Mouse (Mus musculus) hindbrain, embryonic 10.5 days (tissue): ENCODE measurements around the gene Clic4. TPM values are rescaled to one million over a fixed set of nuclear protein-coding genes. Genes with fewer than 3 reads are reported as not detected.
"Not testable (repeated sequence)": the region's sequence is repeated elsewhere in the genome, so short reads cannot be mapped to it uniquely, and the experiment has no call there.

Experiments
- DNase-seq: peaks from one replicate; pipeline ENCODE4 v3.0.0-alpha.2; 2017; ENCODE audit warnings: low spot score
- H3K27ac ChIP-seq: fragments of 300-500 bp; sonication (generic); 2 replicates; pipeline ENCODE4 v1.5.1; 2016; ENCODE audit warnings: mild to moderate bottlenecking, moderate library complexity
- H3K27me3 ChIP-seq: fragments of 300-500 bp; sonication (generic); 2 replicates; pipeline ENCODE4 v1.6.1; 2016; ENCODE audit warnings: mild to moderate bottlenecking; ENCODE audit not compliant: poor library complexity, insufficient read depth, severe bottlenecking
- H3K36me3 ChIP-seq: fragments of 300-500 bp; sonication (generic); 2 replicates; pipeline ENCODE4 v1.6.1; 2016; ENCODE audit warnings: mild to moderate bottlenecking, moderate library complexity
- H3K4me1 ChIP-seq: fragments of 300-500 bp; sonication (generic); replicated peaks from 2 replicates; pipeline ENCODE4 v1.6.1; 2016; ENCODE audit warnings: mild to moderate bottlenecking
- H3K4me3 ChIP-seq: fragments of 300-500 bp; sonication (generic); 2 replicates; pipeline ENCODE4 v1.5.1; 2016; ENCODE audit warnings: mild to moderate bottlenecking, moderate library complexity
- H3K9me3 ChIP-seq: fragments of 300-500 bp; sonication (generic); 2 replicates; pipeline ENCODE4 v1.6.1; 2016; ENCODE audit warnings: mild to moderate bottlenecking, moderate library complexity
- WGBS: fragments of 180-500 bp; shearing (Covaris S2); methylation state at CpG from one replicate; pipeline ENCODE4 v1.1.7; 2016; 5-methylcytosine and 5-hydroxymethylcytosine counted together
- polyA plus RNA-seq: library from polyadenylated mRNA; unstranded; fragments of >200 nt; fragmentation: Nextera tagmentation; extraction: Ambion mirVana; gene quantifications from 2 replicates; pipeline ENCODE4 v1.2.1, GENCODE M21; 2016

Gene Clic4
- polyA plus RNA-seq, 1 experiment from 2014 or later = 184 TPM

- 10% methylated on average over 16 of the region's 16 CpGs for WGBS
These were observed 14.3 kb upstream of the Clic4 start for GRCm38 (mm10) chr4:135286833-135287395.

DNA sequence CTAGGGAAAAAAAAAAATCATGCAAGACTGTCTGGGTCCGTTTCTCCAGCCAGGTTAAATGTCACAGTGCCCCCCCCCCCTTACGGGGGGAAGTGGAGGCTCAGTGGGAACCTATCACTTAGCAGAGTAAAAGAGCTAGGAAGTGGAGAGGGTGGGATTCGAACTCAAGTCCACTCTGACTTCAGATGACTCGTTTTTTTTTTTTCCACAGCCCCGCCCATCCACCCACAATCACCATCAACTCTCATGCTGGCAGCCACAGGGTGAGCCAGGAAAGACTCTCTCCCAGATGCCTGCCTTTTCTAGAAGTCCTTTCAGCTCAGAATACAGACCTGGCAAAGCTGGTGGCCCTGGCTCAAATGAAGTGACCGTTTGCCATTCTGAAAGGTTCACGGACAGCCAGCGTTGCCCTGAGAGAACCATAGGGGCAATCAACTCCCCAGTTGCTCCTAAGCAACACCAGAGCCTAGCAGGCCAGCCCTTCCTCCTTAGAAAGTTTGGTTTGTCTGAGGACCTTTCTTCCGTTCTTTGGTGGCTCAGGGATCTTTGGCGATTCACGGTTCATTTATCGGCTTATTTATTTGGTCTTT lies 13.5 kb upstream of the Clic4 start:
- Histone ChIP-seq H3K4me3 (no peak overlapping the region), H3K4me1 (peaks cover 24% of the 10 kb centered on the region), H3K27ac (peak overlapping the region; percentile 72), H3K36me3 (no peaks in the 10 kb centered on the region), H3K27me3 (no peaks in the 10 kb centered on the region), H3K9me3 (no peaks in the 10 kb centered on the region)
- no peak for DNase-seq
- WGBS = 64% methylated on average over 12 of the region's 12 CpGs

More at GRCm38 (mm10) chr4:135286833-135287395, 14.3 kb upstream of the Clic4 start:
- Histone ChIP-seq H3K27me3 (no peaks in the 10 kb centered on the region), H3K4me1 (peaks cover 29% of the 10 kb centered on the region), H3K9me3 (no peaks in the 10 kb centered on the region), H3K36me3 (no peaks in the 10 kb centered on the region), H3K4me3 (no peak overlapping the region; the same call in 1 of the 2 replicates), H3K27ac (peak overlapping the region; percentile 72)
- peak; percentile 35 for DNase-seq

GRCm38 (mm10) chr4:135285436-135285835 lies 12.8 kb upstream of the Clic4 start:
- H3K4me1 ChIP-seq = peaks cover 24% of the 10 kb centered on the region
- 56% methylated on average over 8 of the region's 8 CpGs for WGBS
- no peak overlapping the region for H3K27ac ChIP-seq
- no peaks in the 10 kb centered on the region for H3K9me3 ChIP-seq
- H3K36me3 ChIP-seq = no peaks in the 10 kb centered on the region
- H3K4me3 ChIP-seq = no peak overlapping the region
- DNase-seq = no peak
- H3K27me3 ChIP-seq = no peaks in the 10 kb centered on the region

DNA sequence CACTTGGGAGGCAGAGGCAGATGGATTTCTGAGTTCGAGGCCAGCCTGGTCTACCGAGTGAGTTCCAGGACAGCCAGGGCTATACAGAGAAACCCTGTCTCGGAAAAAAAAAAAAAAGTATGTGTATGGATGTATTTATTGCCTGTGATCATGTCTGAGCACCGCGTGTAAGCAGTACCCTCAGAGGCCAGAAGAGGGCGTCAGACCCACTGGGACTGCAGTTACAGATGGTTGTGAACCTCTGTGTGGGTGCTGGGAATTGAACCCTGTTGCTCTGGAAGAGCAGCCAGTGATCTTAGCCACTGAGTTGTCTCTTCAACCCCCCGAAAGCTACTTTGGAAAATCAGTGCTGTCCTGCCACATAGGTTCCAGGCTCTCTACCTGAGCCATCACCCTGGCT lies 11.3 kb upstream of the Clic4 start:
- Histone ChIP-seq H3K36me3 (no peaks in the 10 kb centered on the region), H3K9me3 (no peaks in the 10 kb centered on the region), H3K27ac (no peak overlapping the region), H3K4me3 (no peak overlapping the region), H3K27me3 (no peaks in the 10 kb centered on the region), H3K4me1 (peaks cover 24% of the 10 kb centered on the region)
- no peak for DNase-seq
- 88% methylated on average over 7 of the region's 7 CpGs for WGBS

- no peak for DNase-seq
- 81% methylated on average over 4 of the region's 4 CpGs for WGBS
These were observed 10.8 kb upstream of the Clic4 start for GRCm38 (mm10) chr4:135283417-135283816.

GRCm38 (mm10) chr4:135282651-135283290 lies 10.2 kb upstream of the Clic4 start:
- H3K4me3 ChIP-seq = no peak overlapping the region
- no peak for DNase-seq
- no peaks in the 10 kb centered on the region for H3K36me3 ChIP-seq
- H3K9me3 ChIP-seq = no peaks in the 10 kb centered on the region
- H3K4me1 ChIP-seq = peaks cover 20% of the 10 kb centered on the region
- no peak overlapping the region for H3K27ac ChIP-seq
- WGBS = 58% methylated on average over 13 of the region's 13 CpGs
- H3K27me3 ChIP-seq = no peaks in the 10 kb centered on the region

More at GRCm38 (mm10) chr4:135283417-135283816, 10.8 kb upstream of the Clic4 start:
- H3K9me3 ChIP-seq = no peaks in the 10 kb centered on the region
- H3K27ac ChIP-seq = no peak overlapping the region
- H3K4me1 ChIP-seq = peaks cover 21% of the 10 kb centered on the region
- no peaks in the 10 kb centered on the region for H3K27me3 ChIP-seq
- no peak overlapping the region for H3K4me3 ChIP-seq
- H3K36me3 ChIP-seq = no peaks in the 10 kb centered on the region

- not testable (repeated sequence) for H3K4me1 ChIP-seq, H3K27ac ChIP-seq, H3K36me3 ChIP-seq, DNase-seq, H3K9me3 ChIP-seq, H3K27me3 ChIP-seq, H3K4me3 ChIP-seq
- WGBS = 65% methylated on average over 2 of the region's 2 CpGs
These were observed 7.4 kb upstream of the Clic4 start for GRCm38 (mm10) chr4:135280016-135280415.

- Histone ChIP-seq H3K36me3 (no peaks in the 10 kb centered on the region), H3K27ac (no peak overlapping the region), H3K9me3 (no peaks in the 10 kb centered on the region), H3K27me3 (peaks cover 25% of the 10 kb centered on the region), H3K4me1 (peaks cover 13% of the 10 kb centered on the region), H3K4me3 (no peak overlapping the region)
- no peak for DNase-seq
- WGBS = 70% methylated on average over 4 of the region's 4 CpGs
These were observed 4.2 kb upstream of the Clic4 start for GRCm38 (mm10) chr4:135276681-135277379.

DNA sequence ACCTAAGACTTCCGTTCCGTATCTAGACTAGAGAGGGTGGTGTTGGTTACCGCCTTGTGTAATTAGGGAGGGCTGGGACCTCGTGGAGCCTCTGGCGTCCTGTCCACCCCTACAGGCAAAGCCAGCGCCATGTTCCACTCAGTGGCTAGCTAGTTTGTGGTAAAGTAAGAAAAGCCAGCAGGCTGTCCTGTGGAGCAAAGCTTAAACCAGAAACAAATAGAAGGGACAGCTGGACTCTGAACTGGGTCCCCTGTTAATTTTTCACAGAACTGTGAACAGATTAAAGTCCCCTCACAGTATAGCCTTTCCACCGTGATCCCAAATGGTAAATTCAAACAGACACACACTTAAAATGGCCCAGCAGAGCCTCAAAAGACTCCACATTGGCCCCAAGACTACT lies 2.1 kb upstream of the Clic4 start:
- WGBS = 74% methylated on average over 7 of the region's 7 CpGs
- Histone ChIP-seq H3K36me3 (peaks cover 7% of the 10 kb centered on the region; the same call in 1 of the 2 replicates), H3K27ac (no peak overlapping the region), H3K4me3 (no peak overlapping the region), H3K9me3 (no peaks in the 10 kb centered on the region), H3K4me1 (peaks cover 31% of the 10 kb centered on the region), H3K27me3 (peaks cover 25% of the 10 kb centered on the region)
- DNase-seq = no peak

DNA sequence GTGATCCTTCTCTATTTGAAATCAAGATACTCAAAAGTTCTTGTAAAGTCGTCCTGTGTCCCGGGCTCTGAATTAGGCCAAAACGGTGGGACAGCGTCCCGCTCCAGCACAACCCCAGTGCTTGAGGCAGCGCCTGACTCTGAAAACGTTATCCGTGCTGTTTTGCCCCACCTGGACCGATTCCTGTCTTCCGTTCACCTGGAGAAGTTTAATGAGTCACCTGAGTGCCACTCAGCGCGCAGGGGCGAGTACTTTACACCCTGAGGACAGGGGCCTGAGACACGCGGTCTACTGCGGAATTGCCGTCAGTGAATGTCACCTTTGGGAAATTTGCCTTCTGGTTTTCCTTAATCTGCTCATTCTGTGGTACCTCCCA lies 681 bp upstream of the Clic4 start:
- Histone ChIP-seq H3K36me3 (peaks cover 20% of the 10 kb centered on the region), H3K27me3 (peaks cover 25% of the 10 kb centered on the region), H3K4me1 (peaks cover 45% of the 10 kb centered on the region), H3K9me3 (no peaks in the 10 kb centered on the region), H3K27ac (peak overlapping the region; percentile 99), H3K4me3 (peak overlapping the region; percentile 96)
- DNase-seq = peak; percentile 30
- 2% methylated on average over 17 of the region's 17 CpGs for WGBS

- H3K4me3 ChIP-seq = peak overlapping the region; percentile 96
- H3K36me3 ChIP-seq = peaks cover 27% of the 10 kb centered on the region
- under 1% methylated on average over 67 of the region's 67 CpGs for WGBS
- no peaks in the 10 kb centered on the region for H3K9me3 ChIP-seq
- H3K27ac ChIP-seq = peak overlapping the region; percentile 99
- peaks cover 25% of the 10 kb centered on the region for H3K27me3 ChIP-seq
- peak; percentile 68 for DNase-seq
- peaks cover 55% of the 10 kb centered on the region for H3K4me1 ChIP-seq
These were observed 565 bp downstream of the Clic4 start for GRCm38 (mm10) chr4:135271881-135272616.

- Histone ChIP-seq H3K36me3 (peaks cover 29% of the 10 kb centered on the region), H3K27me3 (peaks cover 25% of the 10 kb centered on the region), H3K9me3 (no peaks in the 10 kb centered on the region), H3K4me1 (peaks cover 55% of the 10 kb centered on the region), H3K4me3 (peak overlapping the region; percentile 96), H3K27ac (peak overlapping the region; percentile 99)
- peak; percentile 46 for DNase-seq
- under 1% methylated on average over 20 of the region's 20 CpGs for WGBS
These were observed 1.2 kb downstream of the Clic4 start for GRCm38 (mm10) chr4:135271419-135271828.
